Mouse (Mus musculus) lung, embryonic 14.5 days (tissue): ENCODE results near the gene Msmo1. TPM values are rescaled to one million over a fixed set of nuclear protein-coding genes. Genes with fewer than 3 reads are reported as not detected.
A peak's percentile ranks its signal among the peaks of the same experiment; 100 is the strongest.

ENCODE experiments used
- ATAC-seq: fragments of 200-750 bp; cut with Nextera tagmentation; 2 replicates; pipeline ENCODE4 v1.8.0; 2017; ENCODE audit warnings: mild to moderate bottlenecking, moderate TSS enrichment, moderate library complexity; ENCODE audit not compliant: insufficient read depth
- DNase-seq: peaks from one replicate; pipeline ENCODE4 v3.0.0-alpha.2; 2015
- H3K27ac ChIP-seq: fragments of 300-500 bp; sonication (generic); 2 replicates; pipeline ENCODE4 v1.5.1; 2014; ENCODE audit warnings: low read depth, mild to moderate bottlenecking, moderate library complexity
- H3K27me3 ChIP-seq: fragments of 300-500 bp; sonication (generic); 2 replicates; pipeline ENCODE4 v1.6.1; 2014; ENCODE audit warnings: low read length, control low read depth; ENCODE audit not compliant: insufficient read depth
- H3K36me3 ChIP-seq: fragments of 300-500 bp; sonication (generic); 2 replicates; pipeline ENCODE4 v1.6.1; 2014; ENCODE audit warnings: control low read depth; ENCODE audit not compliant: insufficient read depth
- H3K4me1 ChIP-seq: fragments of 300-500 bp; sonication (generic); 2 replicates; pipeline ENCODE4 v1.6.1; 2014; ENCODE audit warnings: antibody characterized with exemption, control low read depth; ENCODE audit not compliant: insufficient read depth
- H3K4me2 ChIP-seq: fragments of 300-500 bp; sonication (generic); 2 replicates; pipeline ENCODE4 v1.6.1; 2014; ENCODE audit warnings: mild to moderate bottlenecking
- H3K4me3 ChIP-seq: fragments of 300-500 bp; sonication (generic); 2 replicates; pipeline ENCODE4 v1.5.1; 2014; ENCODE audit warnings: low read depth, low read length
- H3K9ac ChIP-seq: fragments of 300-500 bp; sonication (generic); 2 replicates; pipeline ENCODE4 v1.6.1; 2014
- H3K9me3 ChIP-seq: fragments of 300-500 bp; sonication (generic); 2 replicates; pipeline ENCODE4 v1.6.1; 2016; ENCODE audit warnings: low read depth, low read length, control low read depth
- CTCF ChIP-seq: IDR thresholded peaks from 2 replicates; pipeline ENCODE4 v1.5.1; 2016; ENCODE audit warnings: antibody characterized with exemption, low read depth
- WGBS: fragments of 180-500 bp; shearing (Covaris S2); extraction: QIAGEN DNeasy Blood & Tissue Kit; methylation state at CpG from one replicate; pipeline ENCODE4 v1.1.7; 2014; 5-methylcytosine and 5-hydroxymethylcytosine counted together
- polyA plus RNA-seq: library from polyadenylated mRNA; unstranded; fragments of >200 nt; fragmentation: Nextera tagmentation; extraction: Ambion mirVana; gene quantifications from 2 replicates; pipeline ENCODE4 v1.2.1, GENCODE M21; 2014

Gene Msmo1
- polyA plus RNA-seq, 1 experiment from 2014 or later: 76.5 TPM

DNA sequence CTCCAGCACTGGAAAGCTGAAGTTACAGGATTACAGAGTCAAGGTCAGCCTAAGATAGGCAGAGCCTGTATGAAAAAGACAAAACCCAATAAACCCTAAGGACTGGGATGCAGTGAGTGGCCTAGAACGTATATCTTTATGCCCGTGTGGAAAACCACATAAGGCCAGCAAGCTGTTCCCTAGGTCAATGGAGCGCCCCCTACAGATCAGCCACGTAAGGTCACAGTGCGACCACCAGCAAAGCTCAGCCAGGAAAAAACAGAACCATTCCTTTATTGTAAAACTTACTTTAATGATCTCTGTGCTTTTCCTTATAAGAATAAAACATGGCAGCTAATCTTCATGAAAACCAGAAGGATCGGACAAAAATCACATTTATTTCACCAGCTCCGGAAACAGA, 15.7 kb downstream of the Msmo1 start:
- WGBS: 82% methylated on average over 7 of the region's 7 CpGs
- Histone ChIP-seq H3K4me3 (no peak overlapping the region), H3K36me3 (peaks cover 50% of the 10 kb centered on the region), H3K27me3 (no peaks in the 10 kb centered on the region), H3K9me3 (no peaks in the 10 kb centered on the region), H3K9ac (no peak overlapping the region), H3K4me1 (no peaks in the 10 kb centered on the region), H3K4me2 (no peak overlapping the region), H3K27ac (no peak overlapping the region)
- DNase-seq: no peak
- TF ChIP-seq CTCF: no peak
- no peak for ATAC-seq

DNA sequence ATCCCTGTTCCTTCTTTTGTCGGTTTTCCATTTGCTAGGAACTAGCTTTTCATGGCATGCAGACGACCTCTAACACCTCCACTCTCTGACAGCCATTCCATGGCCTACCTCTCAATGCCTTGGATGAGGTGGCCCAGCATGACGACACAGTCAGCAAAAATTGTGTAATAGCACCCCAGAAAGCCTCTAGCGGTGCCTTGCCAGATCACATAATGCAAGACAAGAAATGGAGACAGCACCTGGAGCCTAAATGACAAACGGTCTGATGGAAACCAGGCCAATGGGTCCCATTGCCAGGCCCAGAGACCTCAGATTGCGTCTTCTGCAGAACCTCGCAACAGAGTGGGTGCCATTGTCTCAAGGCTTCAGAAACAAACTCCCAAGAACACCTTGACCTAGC, 21.1 kb downstream of the Msmo1 start:
- peaks cover 4% of the 10 kb centered on the region; the same call in 1 of the 2 replicates for H3K36me3 ChIP-seq
- H3K27me3 ChIP-seq: no peaks in the 10 kb centered on the region
- TF ChIP-seq CTCF: no peak
- H3K9me3 ChIP-seq: no peaks in the 10 kb centered on the region
- no peak overlapping the region for H3K4me2 ChIP-seq
- DNase-seq (no peak), ATAC-seq (no peak)
- no peak overlapping the region for H3K9ac ChIP-seq
- 90% methylated on average over 7 of the region's 7 CpGs for WGBS
- H3K4me3 ChIP-seq: no peak overlapping the region
- H3K27ac ChIP-seq: no peak overlapping the region
- H3K4me1 ChIP-seq: no peaks in the 10 kb centered on the region

- Histone ChIP-seq H3K4me2 (no peak overlapping the region), H3K27ac (no peak overlapping the region), H3K4me3 (no peak overlapping the region), H3K9me3 (no peaks in the 10 kb centered on the region), H3K9ac (no peak overlapping the region), H3K4me1 (no peaks in the 10 kb centered on the region), H3K36me3 (peaks cover under 1% of the 10 kb centered on the region; the same call in 1 of the 2 replicates), H3K27me3 (no peaks in the 10 kb centered on the region)
- no peak for TF ChIP-seq CTCF
- WGBS: 31% methylated on average over 1 of the region's 1 CpGs
- no peak for ATAC-seq
- DNase-seq: no peak
Observed at GRCm38 (mm10) chr8:64711544-64711943, 22.0 kb downstream of the Msmo1 start.

DNA sequence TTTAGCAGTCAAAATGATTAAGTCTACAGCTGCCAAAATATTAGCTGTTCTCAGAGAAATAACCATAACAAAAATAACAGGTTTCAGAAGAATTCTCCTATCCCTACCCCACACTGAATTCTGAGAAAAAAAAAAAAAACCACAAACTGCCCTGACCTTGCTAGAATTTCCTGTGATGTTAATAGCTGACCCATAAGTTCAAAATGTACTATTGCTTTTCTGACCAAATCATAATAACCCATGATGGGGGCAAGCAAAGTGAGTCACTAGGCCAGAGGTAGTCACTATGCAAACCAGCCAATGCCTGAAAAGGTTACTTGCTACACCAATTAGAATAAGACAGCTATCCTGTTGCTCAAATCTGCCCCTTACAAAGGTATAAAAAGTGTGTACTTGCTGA, 26.1 kb downstream of the Msmo1 start:
- Histone ChIP-seq H3K27ac (no peak overlapping the region), H3K27me3 (no peaks in the 10 kb centered on the region), H3K9ac (no peak overlapping the region), H3K4me3 (no peak overlapping the region), H3K4me1 (no peaks in the 10 kb centered on the region), H3K4me2 (no peak overlapping the region), H3K9me3 (no peaks in the 10 kb centered on the region), H3K36me3 (no peaks in the 10 kb centered on the region)
- DNase-seq (no peak), ATAC-seq (no peak)
- TF ChIP-seq CTCF: no peak

DNA sequence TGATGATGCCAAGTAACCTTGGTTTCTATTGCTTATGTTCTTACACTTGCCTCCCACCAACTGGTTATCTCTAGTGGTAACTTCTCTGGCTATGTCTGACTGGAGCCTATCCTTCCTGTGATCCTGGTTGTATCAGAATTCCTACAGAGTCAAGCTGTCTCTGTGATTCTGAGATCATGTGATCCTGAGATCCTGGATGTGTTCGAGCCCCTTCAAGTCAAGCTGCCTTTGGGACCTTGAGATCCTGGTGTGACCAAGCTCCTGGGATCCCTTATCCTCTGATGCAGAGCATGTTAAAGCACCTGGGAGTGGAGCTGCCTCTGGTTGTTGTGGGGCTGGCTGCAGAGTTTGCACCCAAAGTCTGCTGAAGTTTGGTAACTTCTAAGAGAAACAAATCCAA, 30.4 kb downstream of the Msmo1 start:
- no peak overlapping the region for H3K9ac ChIP-seq
- H3K9me3 ChIP-seq: no peaks in the 10 kb centered on the region
- H3K27me3 ChIP-seq: no peaks in the 10 kb centered on the region
- DNase-seq (no peak), ATAC-seq (no peak)
- no peaks in the 10 kb centered on the region for H3K4me1 ChIP-seq
- no peak for TF ChIP-seq CTCF
- 89% methylated on average over 1 of the region's 1 CpGs for WGBS
- H3K36me3 ChIP-seq: no peaks in the 10 kb centered on the region
- no peak overlapping the region for H3K4me2 ChIP-seq
- no peak overlapping the region for H3K4me3 ChIP-seq
- no peak overlapping the region for H3K27ac ChIP-seq

GRCm38 (mm10) chr8:64692651-64693201, 40.9 kb downstream of the Msmo1 start, which contains the start of gene Cpe:
Cpe (minus strand) TSS chr8:64693054.
- peak within 1 kb of the TSS; percentile 63; the same call in 1 of the 2 replicates for H3K27ac ChIP-seq

GRCm38 (mm10) chr8:64691591-64692401, 41.8 kb downstream of the Msmo1 start:
- Histone ChIP-seq H3K27ac (no peak overlapping the region), H3K36me3 (no peaks in the 10 kb centered on the region), H3K9me3 (no peaks in the 10 kb centered on the region), H3K27me3 (peaks cover 7% of the 10 kb centered on the region; the same call in 1 of the 2 replicates), H3K4me1 (no peaks in the 10 kb centered on the region), H3K4me3 (peak overlapping the region; percentile 51), H3K9ac (0 out of 2 replicates have a peak overlapping the region, but pooled peaks have one; percentile 60), H3K4me2 (peak overlapping the region; percentile 90)
- WGBS: 17% methylated on average over 16 of the region's 16 CpGs
- DNase-seq: no peak
- TF ChIP-seq CTCF: no peak
- ATAC-seq: no peak

More at GRCm38 (mm10) chr8:64692651-64693201, 40.9 kb downstream of the Msmo1 start, which contains the start of gene Cpe:
- under 1% methylated on average over 54 of the region's 54 CpGs for WGBS
- Histone ChIP-seq H3K36me3 (no peaks in the 10 kb centered on the region), H3K27me3 (peaks cover 7% of the 10 kb centered on the region; the same call in 1 of the 2 replicates), H3K4me2 (peak within 1 kb of the TSS; percentile 90), H3K9ac (peak within 1 kb of the TSS; percentile 60), H3K9me3 (no peaks in the 10 kb centered on the region), H3K4me1 (no peaks in the 10 kb centered on the region), H3K4me3 (peak within 1 kb of the TSS; percentile 51)
- ATAC-seq (peak; percentile 99), DNase-seq (peak; percentile 84)
- TF ChIP-seq CTCF: peak; percentile 62
